Mouse (Mus musculus) spleen, postnatal 10 days (tissue): ENCODE data around the gene Meioc.
"Not testable (repeated sequence)": the region's sequence is repeated elsewhere in the genome, so short reads cannot be mapped to it uniquely, and the experiment has no call there.

ENCODE experiments used
- DNase-seq, 2 experiments: peaks; one replicate each; pipeline ENCODE4 v3.0.0; 2021 to 2022; ENCODE audit warnings: low spot score in 2 of 2

The Meioc gene

DNA sequence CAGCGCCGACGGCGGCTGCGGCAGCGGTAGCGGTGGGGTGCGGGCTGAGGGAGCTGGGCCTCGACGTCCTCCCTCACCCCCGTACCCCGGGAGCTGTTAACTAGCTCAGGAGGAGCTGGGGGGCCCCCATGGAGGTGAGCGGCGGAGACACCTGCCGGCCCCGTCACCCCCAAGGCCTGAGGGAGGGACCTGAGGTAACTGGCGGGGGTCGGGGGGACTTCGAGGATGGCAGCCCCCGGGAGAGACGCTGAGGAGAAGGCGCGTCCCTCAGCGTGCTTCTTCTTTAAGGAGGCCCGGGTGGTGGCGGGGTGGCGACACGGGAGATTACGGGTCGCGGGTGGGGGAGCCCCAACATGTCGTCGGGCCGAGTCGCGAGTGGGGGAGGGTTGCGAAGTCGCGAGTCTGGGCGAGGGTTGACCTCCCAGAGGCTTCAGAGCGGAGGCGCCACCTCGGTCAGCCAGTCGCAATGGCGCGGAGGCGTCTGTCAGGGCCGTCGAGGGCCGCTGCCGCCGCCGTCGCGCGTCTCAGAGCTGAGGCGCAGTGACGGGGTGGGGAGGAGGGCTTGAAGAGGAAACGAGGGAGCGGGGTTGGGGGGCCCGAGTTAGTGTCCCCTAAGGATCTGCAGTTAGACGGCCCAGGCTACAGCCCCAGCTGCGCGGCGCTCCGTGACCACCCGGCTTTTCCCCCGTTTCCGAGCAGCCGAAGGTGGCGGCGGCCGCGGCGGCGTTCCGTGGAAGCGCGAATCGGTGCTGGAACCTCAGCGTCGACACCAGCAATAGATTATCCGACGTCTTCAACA lies 2.3 kb downstream of the Meioc start:
- no peak for DNase-seq

- peak; percentile 54 to 78 for DNase-seq
These were observed 26.6 kb downstream of the Meioc start for GRCm38 (mm10) chr11:102690162-102690561.

DNA sequence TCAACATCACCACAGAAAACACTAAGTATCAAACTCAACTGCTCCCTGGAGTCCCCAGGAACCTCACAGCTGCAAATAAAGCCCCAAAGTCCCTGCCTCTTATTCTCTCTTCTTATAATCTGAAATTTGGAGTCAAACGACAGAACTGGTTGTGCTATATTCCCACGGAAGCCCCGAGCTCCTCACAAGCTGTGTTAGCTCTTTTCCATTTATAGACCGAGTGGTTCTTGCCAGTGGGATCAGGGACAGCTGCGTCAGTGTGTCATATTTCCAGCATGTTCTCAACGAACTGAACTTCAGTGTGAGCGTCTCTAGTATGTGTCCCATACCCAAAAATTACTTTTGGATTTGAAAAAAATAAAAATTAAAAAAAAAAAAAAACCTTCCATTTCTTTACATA lies 31.8 kb downstream of the Meioc start:
- no peak for DNase-seq

- peak; percentile 83 to 90 for DNase-seq
These were observed 34.0 kb downstream of the Meioc start, which contains the start of gene Ccdc43 for GRCm38 (mm10) chr11:102697338-102698017. Gene Ccdc43, minus strand, starts transcription at chr11:102697782.

DNA sequence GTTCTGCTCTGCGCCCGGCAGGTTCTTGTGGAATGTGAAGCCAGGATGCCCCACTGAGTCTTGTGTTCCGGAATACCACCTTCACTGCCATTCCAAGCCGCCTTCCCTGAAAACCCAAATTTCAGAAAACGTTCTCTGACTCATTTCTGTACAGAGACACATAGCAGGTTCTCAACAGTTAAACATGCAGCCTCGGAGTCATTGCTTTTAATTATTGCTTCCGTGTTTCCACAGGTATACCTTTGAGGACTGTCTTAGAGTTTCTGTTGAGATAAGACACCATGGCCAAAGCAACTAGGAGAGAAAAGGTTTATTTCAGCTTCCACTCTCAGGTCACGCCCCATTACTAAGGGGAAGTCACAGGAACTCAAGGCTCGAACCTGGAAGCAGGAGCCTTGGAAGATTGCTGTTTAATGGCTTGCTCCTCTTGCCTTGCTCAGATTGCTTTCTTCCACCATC lies 34.5 kb downstream of the Meioc start:
- no peak for DNase-seq

GRCm38 (mm10) chr11:102702206-102702605 lies 38.7 kb downstream of the Meioc start:
- DNase-seq = not testable (repeated sequence)

- no peak for DNase-seq
These were observed 48.9 kb downstream of the Meioc start for GRCm38 (mm10) chr11:102712411-102712810.

- DNase-seq = not testable (repeated sequence)
These were observed 51.1 kb downstream of the Meioc start for GRCm38 (mm10) chr11:102714578-102714977.

GRCm38 (mm10) chr11:102716135-102716534 lies 52.6 kb downstream of the Meioc start:
- DNase-seq = no peak

GRCm38 (mm10) chr11:102725574-102725973 lies 62.1 kb downstream of the Meioc start:
- peak in 1 of 2 experiments; percentile 22 for DNase-seq

DNA sequence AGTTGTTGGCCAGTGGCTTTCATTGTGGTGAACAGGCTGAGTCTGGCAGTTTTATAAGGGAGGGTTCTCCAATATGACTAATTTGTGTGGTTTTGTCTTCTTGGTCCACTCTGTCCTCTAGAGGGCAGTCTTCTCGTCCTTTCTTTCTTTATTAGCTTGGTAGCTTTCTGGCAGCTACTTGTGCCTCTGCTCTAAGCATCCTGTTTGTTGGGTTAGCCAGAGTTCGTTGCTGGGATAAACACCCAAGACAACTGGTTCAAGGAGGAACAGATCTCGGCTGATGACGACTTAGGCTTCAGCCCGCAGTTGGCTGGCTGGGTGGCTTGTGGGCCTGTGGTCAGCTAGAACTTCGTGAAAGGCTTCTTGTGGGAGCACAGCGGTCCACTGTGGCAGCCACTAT lies 65.1 kb downstream of the Meioc start:
- DNase-seq = no peak

GRCm38 (mm10) chr11:102729835-102730234 lies 66.3 kb downstream of the Meioc start:
- DNase-seq = no peak

DNA sequence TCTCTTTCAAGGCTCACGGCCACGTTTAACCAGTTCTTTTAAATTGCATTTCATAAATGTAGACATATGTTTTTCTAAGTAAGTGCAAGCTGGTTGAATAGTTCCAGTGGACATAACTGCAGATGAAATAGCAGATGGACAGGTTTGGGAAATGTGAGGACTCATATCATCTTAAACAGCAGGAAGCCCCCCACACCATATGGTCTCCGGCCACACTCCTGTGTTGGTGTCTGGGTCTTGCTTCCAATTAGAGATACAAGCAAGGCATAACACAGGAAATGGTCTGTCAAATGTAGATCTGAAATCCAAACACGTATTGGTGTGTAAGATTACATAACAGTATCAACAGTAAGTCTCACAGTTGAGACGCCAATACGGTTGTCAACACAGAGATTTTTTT lies 67.8 kb downstream of the Meioc start:
- DNase-seq = no peak
